Mouse (Mus musculus) MEL (cell line): ENCODE data around the gene Ssc4d. TPM values are rescaled to one million over a fixed set of nuclear protein-coding genes. Genes with fewer than 3 reads are reported as not detected.

ENCODE experiments used
- DNase-seq: peaks from one replicate; pipeline ENCODE4 v3.0.0; 2011; ENCODE audit warnings: low read depth, low spot score
- H3K27ac ChIP-seq: 2 replicates; pipeline ENCODE4 v1.5.1; 2012; ENCODE audit warnings: low read depth, mild to moderate bottlenecking, control low read depth, low read length, moderate library complexity; ENCODE audit not compliant: control insufficient read depth
- H3K27me3 ChIP-seq, 2 experiments: fragments of 150-350 bp in 1 of 2; sonication (generic) in 1 of 2; 2 replicates each; pipeline ENCODE4 v1.6.1; 2012; ENCODE audit warnings: low read length in 2 of 2, mild to moderate bottlenecking in 2 of 2, improper control_type of control experiment in 1 of 2, moderate library complexity in 1 of 2; ENCODE audit not compliant: insufficient read depth in 2 of 2, control insufficient read depth in 1 of 2
- H3K36me3 ChIP-seq, 2 experiments: 2 replicates each; pipeline ENCODE4 v1.6.1; 2012 to 2014; ENCODE audit warnings: low read length in 2 of 2, improper control_type of control experiment in 1 of 2, inconsistent platforms in 1 of 2, mild to moderate bottlenecking in 1 of 2; ENCODE audit not compliant: insufficient read depth in 2 of 2, control insufficient read depth in 1 of 2
- H3K4me1 ChIP-seq, 2 experiments: fragments of 150-350 bp in 1 of 2; sonication (generic) in 1 of 2; 2 replicates each; pipeline ENCODE4 v1.6.1; 2012; ENCODE audit warnings: low read length in 2 of 2, improper control_type of control experiment in 1 of 2, mild to moderate bottlenecking in 1 of 2; ENCODE audit not compliant: insufficient read depth in 2 of 2, control insufficient read depth in 1 of 2
- H3K4me3 ChIP-seq, 2 experiments: fragments of 150-350 bp in 1 of 2; sonication (generic) in 1 of 2; 2 replicates each; pipeline ENCODE4 v1.5.1; 2012; ENCODE audit warnings: low read depth in 2 of 2, low read length in 2 of 2, mild to moderate bottlenecking in 2 of 2, moderate library complexity in 2 of 2, control low read depth in 1 of 2, improper control_type of control experiment in 1 of 2; ENCODE audit not compliant: control insufficient read depth in 1 of 2, insufficient read depth in 1 of 2
- H3K79me2 ChIP-seq: 2 replicates; pipeline ENCODE4 v1.6.1; 2012; ENCODE audit warnings: mild to moderate bottlenecking, low read length, moderate library complexity; ENCODE audit not compliant: control insufficient read depth, poor library complexity, insufficient read depth
- H3K9ac ChIP-seq: 2 replicates; pipeline ENCODE4 v1.6.1; 2012; ENCODE audit warnings: low read depth, mild to moderate bottlenecking, control low read depth, low read length, moderate library complexity; ENCODE audit not compliant: control insufficient read depth, poor library complexity, severe bottlenecking
- H3K9me3 ChIP-seq: fragments of 150-350 bp; sonication (generic); replicated peaks from 2 replicates; pipeline ENCODE4 v1.6.1; 2012; ENCODE audit warnings: mild to moderate bottlenecking, low read length, improper control_type of control experiment, moderate library complexity; ENCODE audit not compliant: insufficient read depth
- BHLHE40 ChIP-seq: IDR thresholded peaks from 2 replicates; pipeline ENCODE4 v1.6.1; 2012; ENCODE audit warnings: low read depth, mild to moderate bottlenecking, inconsistent platforms, low read length, improper control_type of control experiment, borderline replicate concordance
- EP300 ChIP-seq, 2 experiments: IDR thresholded peaks; 2 replicates each; pipeline ENCODE4 v1.6.1; 2011; ENCODE audit warnings: improper control_type of control experiment in 2 of 2, low read length in 2 of 2, low read depth in 1 of 2, mild to moderate bottlenecking in 1 of 2
- ETS1 ChIP-seq: IDR thresholded peaks from 2 replicates; pipeline ENCODE4 v1.6.1; 2012; ENCODE audit warnings: low read depth, mild to moderate bottlenecking, inconsistent platforms, low read length, improper control_type of control experiment, moderate library complexity
- HCFC1 ChIP-seq: IDR thresholded peaks from 2 replicates; pipeline ENCODE4 v1.6.1; 2012; ENCODE audit warnings: low read depth, mild to moderate bottlenecking, inconsistent platforms, low read length, improper control_type of control experiment, moderate library complexity
- JUND ChIP-seq: IDR thresholded peaks from 2 replicates; pipeline ENCODE4 v1.6.1; 2011; ENCODE audit warnings: low read depth, mild to moderate bottlenecking, improper control_type of control experiment, low read length
- MAZ ChIP-seq: IDR thresholded peaks from 2 replicates; pipeline ENCODE4 v1.6.1; 2012; ENCODE audit warnings: low read depth, mild to moderate bottlenecking, inconsistent platforms, low read length, improper control_type of control experiment
- MEF2A ChIP-seq: IDR thresholded peaks from 2 replicates; pipeline ENCODE4 v1.6.1; 2014; ENCODE audit warnings: low read depth, mild to moderate bottlenecking, inconsistent platforms, low read length, improper control_type of control experiment; ENCODE audit not compliant: poor library complexity, insufficient replicate concordance, severe bottlenecking; ENCODE audit errors: extremely low read depth
- MXI1 ChIP-seq: IDR thresholded peaks from 2 replicates; pipeline ENCODE4 v1.6.1; 2011; ENCODE audit warnings: mild to moderate bottlenecking, low read depth, low read length, improper control_type of control experiment
- MYB ChIP-seq: IDR thresholded peaks from 2 replicates; pipeline ENCODE4 v1.6.1; 2011; ENCODE audit warnings: mild to moderate bottlenecking, low read depth, low read length, improper control_type of control experiment
- POLR2AphosphoS5 ChIP-seq: IDR thresholded peaks from 2 replicates; pipeline ENCODE4 v1.6.1; 2012; ENCODE audit warnings: low read depth, borderline replicate concordance, mild to moderate bottlenecking, inconsistent platforms, low read length, moderate library complexity, mixed read lengths
- SIN3A ChIP-seq: IDR thresholded peaks from 2 replicates; pipeline ENCODE4 v1.6.1; 2012; ENCODE audit warnings: low read length, improper control_type of control experiment, inconsistent platforms
- SMC3 ChIP-seq: IDR thresholded peaks from 2 replicates; pipeline ENCODE4 v1.6.1; 2011; ENCODE audit warnings: low read depth, low read length, improper control_type of control experiment
- TAL1 ChIP-seq: IDR thresholded peaks from 2 replicates; pipeline ENCODE4 v1.6.1; 2012; ENCODE audit warnings: mild to moderate bottlenecking, inconsistent platforms, low read length, moderate library complexity, mixed read lengths
- TBP ChIP-seq: IDR thresholded peaks from 2 replicates; pipeline ENCODE4 v1.8.0; 2011; ENCODE audit warnings: low read depth, low read length, improper control_type of control experiment
- TCF12 ChIP-seq: IDR thresholded peaks from 2 replicates; pipeline ENCODE4 v1.6.1; 2014; ENCODE audit warnings: low read depth, mild to moderate bottlenecking, inconsistent platforms, low read length, improper control_type of control experiment, moderate library complexity
- USF1 ChIP-seq: IDR thresholded peaks from 2 replicates; pipeline ENCODE4 v1.6.1; 2014; ENCODE audit warnings: low read depth, mild to moderate bottlenecking, inconsistent platforms, low read length, improper control_type of control experiment, moderate library complexity
- ZC3H11A ChIP-seq: IDR thresholded peaks from 2 replicates; pipeline ENCODE4 v1.6.1; 2012; ENCODE audit warnings: low read depth, mild to moderate bottlenecking, inconsistent platforms, low read length, improper control_type of control experiment
- ZNF384 ChIP-seq: IDR thresholded peaks from 2 replicates; pipeline ENCODE4 v1.6.1; 2012; ENCODE audit warnings: low read depth, mild to moderate bottlenecking, inconsistent platforms, low read length, improper control_type of control experiment
- polyA plus RNA-seq, 2 experiments: library from polyadenylated mRNA; stranded (reverse) in 1 of 2; unstranded in 1 of 2; fragments of >175 nt in 1 of 2; fragments of >200 nt in 1 of 2; gene quantifications; 2 replicates each; pipeline versions ENCODE4 v1.2.1 to v1.2.4; 2012; ENCODE audit warnings: low replicate concordance in 2 of 2, low read depth in 1 of 2; ENCODE audit not compliant: insufficient read length in 2 of 2, insufficient read depth in 1 of 2, missing spikeins in 1 of 2
- total RNA-seq: library from RNA; depleted of rRNA; stranded (reverse); fragments of 300-350 nt; gene quantifications from 2 replicates; pipeline ENCODE4 v1.2.3, GENCODE M21; 2012

Gene Ssc4d
- total and polyA plus RNA-seq, 3 experiments, result 1.1 to 2.1 TPM; not detected in 1

GRCm38 (mm10) chr5:135933222-135933899 lies 41.0 kb downstream of the Ssc4d start:
- peaks cover 23 to 46% of the 10 kb centered on the region in 2 experiments for H3K36me3 ChIP-seq
- TF ChIP-seq TCF12 (peak; percentile 50; the same call in 1 of the 2 replicates), JUND (no peak), POLR2AphosphoS5 (no peak), ZC3H11A (no peak), BHLHE40 (peak; percentile 21; the same call in 1 of the 2 replicates), MEF2A (no peak), MYB (0 out of 2 replicates have a peak, but pooled peaks have one; percentile 6), MAZ (no peak), ZNF384 (peak; percentile 77), SMC3 (no peak), EP300 (IDR thresholded peaks at IDR 0.05; ENCODE audit: low read depth in 1 of 2, low read length in 2 of 2) (peak; percentile 30 to 47; a peak in 1 of 4 replicates), TAL1 (peak; percentile 12; the same call in 1 of the 2 replicates), HCFC1 (no peak; the same call in 1 of the 2 replicates)
- H3K9ac ChIP-seq, result peak overlapping the region; percentile 97
- H3K4me1 ChIP-seq, result peaks cover 4 to 34% of the 10 kb centered on the region in 2 experiments
- peak; percentile 66 for DNase-seq
- H3K9me3 ChIP-seq, result no peaks in the 10 kb centered on the region
- peak overlapping the region; percentile 53 for H3K27ac ChIP-seq
- H3K27me3 ChIP-seq, result no peaks in the 10 kb centered on the region
- H3K4me3 ChIP-seq, result peak overlapping the region; percentile 78 to 97
- peaks cover 56% of the 10 kb centered on the region for H3K79me2 ChIP-seq

- peak; percentile 55; the same call in 1 of the 2 replicates for TF ChIP-seq ETS1
- TF ChIP-seq MXI1, result peak; percentile 40; the same call in 1 of the 2 replicates
- peak; percentile 54; the same call in 1 of the 2 replicates for TF ChIP-seq SIN3A
- TF ChIP-seq USF1, result no peak
- TF ChIP-seq TBP, result no peak
Observed at GRCm38 (mm10) chr5:135932359-135932758, 42.0 kb downstream of the Ssc4d start.

More at GRCm38 (mm10) chr5:135932359-135932758, 42.0 kb downstream of the Ssc4d start:
- H3K79me2 ChIP-seq, result peaks cover 64% of the 10 kb centered on the region
- peak; percentile 67 for DNase-seq
- H3K9me3 ChIP-seq, result no peaks in the 10 kb centered on the region
- H3K4me1 ChIP-seq, result peaks cover 4 to 34% of the 10 kb centered on the region in 2 experiments
- H3K4me3 ChIP-seq, result peak overlapping the region; percentile 31 to 78
- no peaks in the 10 kb centered on the region for H3K27me3 ChIP-seq
- H3K9ac ChIP-seq, result peak overlapping the region; percentile 13
- no peak overlapping the region for H3K27ac ChIP-seq
- peaks cover 24 to 46% of the 10 kb centered on the region in 2 experiments for H3K36me3 ChIP-seq
